Mouse (Mus musculus) cerebellum, adult 2 months (tissue): ENCODE data around the gene Lrig2.

ENCODE experiments used
- CTCF ChIP-seq: fragments of 200-500 bp; IDR thresholded peaks from 2 replicates; pipeline ENCODE4 v1.5.1; 2011; ENCODE audit warnings: low read depth, mild to moderate bottlenecking, control low read depth, low read length, moderate library complexity, borderline replicate concordance; ENCODE audit not compliant: insufficient read depth
- POLR2A ChIP-seq: fragments of 200-500 bp; IDR thresholded peaks from 2 replicates; pipeline ENCODE4 v1.6.1; 2011; ENCODE audit warnings: low read length, control low read depth, borderline replicate concordance; ENCODE audit not compliant: insufficient read depth

- no peak for TF ChIP-seq CTCF
- no peak for TF ChIP-seq POLR2A
Measured at GRCm38 (mm10) chr3:104550594-104550993, 38.9 kb upstream of the Lrig2 start.
